Mouse (Mus musculus) liver, adult 2 months (tissue): ENCODE data around the gene Rnf130. TPM values are rescaled to one million over a fixed set of nuclear protein-coding genes. Genes with fewer than 3 reads are reported as not detected.

ENCODE experiments used
- DNase-seq: peaks from one replicate; pipeline ENCODE4 v3.0.0-alpha.2; 2011; ENCODE audit warnings: low read depth, low spot score; ENCODE audit errors: extremely low read depth
- H3K27ac ChIP-seq: fragments of 200-500 bp; replicated peaks from 2 replicates; pipeline ENCODE4 v1.5.1; 2012; ENCODE audit warnings: low read depth, mild to moderate bottlenecking, control low read depth, inconsistent platforms, low read length; ENCODE audit not compliant: insufficient read depth
- H3K27me3 ChIP-seq: fragments of 200-500 bp; 2 replicates; pipeline ENCODE4 v1.6.1; 2012; ENCODE audit warnings: mild to moderate bottlenecking, moderate library complexity, low read length, inconsistent platforms; ENCODE audit not compliant: control insufficient read depth, insufficient read depth
- H3K36me3 ChIP-seq: fragments of 200-500 bp; 2 replicates; pipeline ENCODE4 v1.6.1; 2012; ENCODE audit warnings: low read length, inconsistent platforms; ENCODE audit not compliant: control insufficient read depth, insufficient read depth
- H3K4me1 ChIP-seq: fragments of 200-500 bp; 2 replicates; pipeline ENCODE4 v1.6.1; 2011; ENCODE audit warnings: low read length; ENCODE audit not compliant: control insufficient read depth, insufficient read depth
- H3K4me3 ChIP-seq: fragments of 200-500 bp; 2 replicates; pipeline ENCODE4 v1.5.1; 2011; ENCODE audit warnings: low read depth, mild to moderate bottlenecking, control low read depth, low read length, moderate library complexity; ENCODE audit not compliant: insufficient read depth
- H3K79me2 ChIP-seq: fragments of 200-500 bp; 2 replicates; pipeline ENCODE4 v1.6.1; 2012; ENCODE audit warnings: inconsistent platforms, mild to moderate bottlenecking, low read length, moderate library complexity; ENCODE audit not compliant: control insufficient read depth, insufficient read depth
- H3K9ac ChIP-seq: fragments of 200-500 bp; 2 replicates; pipeline ENCODE4 v1.6.1; 2012; ENCODE audit warnings: low read depth, mild to moderate bottlenecking, control low read depth, inconsistent platforms, low read length
- CTCF ChIP-seq: fragments of 200-500 bp; IDR thresholded peaks from 2 replicates; pipeline ENCODE4 v1.5.1; 2011; ENCODE audit warnings: low read depth, low read length, control low read depth
- POLR2A ChIP-seq: fragments of 200-500 bp; IDR thresholded peaks from 2 replicates; pipeline ENCODE4 v1.6.1; 2011; ENCODE audit warnings: low read length, control low read depth; ENCODE audit not compliant: insufficient read depth; ENCODE audit errors: extremely low read depth
- WGBS: fragments of 180-500 bp; shearing (Covaris S2); methylation state at CpG from one replicate; pipeline ENCODE4 v1.1.7; 2018; 5-methylcytosine and 5-hydroxymethylcytosine counted together
- polyA plus RNA-seq: library from polyadenylated mRNA; depleted of rRNA; stranded (reverse); fragments of >200 nt; gene quantifications from 2 replicates; pipeline ENCODE4 v1.2.3, GENCODE M21; 2012
- total RNA-seq: library from RNA; depleted of rRNA; stranded (reverse); fragments of >200 nt; gene quantifications from 2 replicates; pipeline ENCODE4 v1.2.3, GENCODE M21; 2014

Rnf130 gene
- total and polyA plus RNA-seq, 2 experiments = 66.7 to 111 TPM

DNA sequence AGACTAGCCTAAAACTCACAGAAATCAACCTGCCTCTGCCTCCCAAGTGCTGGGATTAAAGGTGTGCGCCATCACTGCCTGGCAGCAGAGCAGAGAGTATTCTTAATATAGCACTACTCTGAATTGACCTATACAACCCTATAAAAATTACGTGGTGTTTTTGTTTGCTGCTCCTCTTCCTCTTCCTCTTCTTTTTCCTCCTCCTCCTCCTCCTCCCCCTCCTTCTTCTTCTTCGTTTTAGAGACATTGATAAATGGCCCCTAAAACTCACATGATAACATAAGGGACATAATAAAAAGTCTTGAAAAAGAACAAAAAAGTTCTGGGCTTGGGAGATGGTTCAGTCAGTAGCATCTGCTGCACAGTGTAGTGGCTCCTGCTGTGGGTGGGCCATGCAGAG is 16.0 kb downstream of the Rnf130 start:
- Histone ChIP-seq H3K4me3 (no peak overlapping the region), H3K4me1 (peaks cover 18% of the 10 kb centered on the region), H3K79me2 (peaks cover 22% of the 10 kb centered on the region), H3K36me3 (no peaks in the 10 kb centered on the region), H3K27me3 (no peaks in the 10 kb centered on the region), H3K27ac (no peak overlapping the region), H3K9ac (no peak overlapping the region)
- TF ChIP-seq CTCF (no peak), POLR2A (no peak)
- no peak for DNase-seq
- WGBS = 71% methylated on average over 3 of the region's 3 CpGs

GRCm38 (mm10) chr11:50042345-50042997 is 17.3 kb downstream of the Rnf130 start:
- H3K27ac ChIP-seq = peak overlapping the region; percentile 36; the same call in 1 of the 2 replicates
- peaks cover 10% of the 10 kb centered on the region for H3K4me1 ChIP-seq
- no peak for DNase-seq
- H3K79me2 ChIP-seq = peaks cover 25% of the 10 kb centered on the region
- H3K27me3 ChIP-seq = no peaks in the 10 kb centered on the region
- no peaks in the 10 kb centered on the region for H3K36me3 ChIP-seq
- TF ChIP-seq POLR2A = no peak
- no peak for TF ChIP-seq CTCF
- no peak overlapping the region for H3K4me3 ChIP-seq
- 42% methylated on average over 4 of the region's 4 CpGs for WGBS
- no peak overlapping the region for H3K9ac ChIP-seq

- Histone ChIP-seq H3K27ac (no peak overlapping the region), H3K36me3 (no peaks in the 10 kb centered on the region), H3K4me3 (no peak overlapping the region), H3K79me2 (peaks cover 20% of the 10 kb centered on the region), H3K27me3 (no peaks in the 10 kb centered on the region), H3K9ac (no peak overlapping the region), H3K4me1 (peaks cover 5% of the 10 kb centered on the region)
- DNase-seq = no peak
- TF ChIP-seq POLR2A (no peak), CTCF (no peak)
- WGBS = 89% methylated on average over 4 of the region's 4 CpGs
Measured at GRCm38 (mm10) chr11:50044454-50044853, 19.3 kb downstream of the Rnf130 start.

GRCm38 (mm10) chr11:50047610-50048009 is 22.5 kb downstream of the Rnf130 start:
- no peak for DNase-seq
- H3K79me2 ChIP-seq = peaks cover 16% of the 10 kb centered on the region
- H3K27ac ChIP-seq = no peak overlapping the region
- H3K4me3 ChIP-seq = no peak overlapping the region
- no peaks in the 10 kb centered on the region for H3K27me3 ChIP-seq
- no peak overlapping the region for H3K9ac ChIP-seq
- TF ChIP-seq CTCF = no peak
- no peak for TF ChIP-seq POLR2A
- 83% methylated on average over 1 of the region's 1 CpGs for WGBS
- peaks cover 4% of the 10 kb centered on the region; the same call in 1 of the 2 replicates for H3K4me1 ChIP-seq
- no peaks in the 10 kb centered on the region; the same call in 1 of the 2 replicates for H3K36me3 ChIP-seq

DNA sequence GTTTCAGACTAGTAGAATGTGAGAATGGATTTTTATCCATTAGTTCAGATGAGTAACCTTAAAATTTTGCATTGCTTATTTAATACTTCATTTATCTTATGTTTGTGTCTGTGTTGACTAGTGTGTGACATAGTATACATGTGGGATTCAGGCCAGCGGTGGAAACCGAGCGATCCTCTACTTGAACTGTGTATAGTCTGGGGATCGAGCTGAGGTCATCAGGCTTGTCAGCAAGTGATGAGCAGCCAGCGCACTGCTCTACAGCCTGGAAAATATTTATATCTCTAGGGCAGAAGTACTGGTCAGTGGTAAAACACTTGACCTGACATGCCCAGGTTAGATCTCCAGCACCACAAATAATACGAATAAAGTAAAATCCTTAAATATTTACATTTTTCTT is 23.0 kb downstream of the Rnf130 start:
- TF ChIP-seq CTCF = no peak
- TF ChIP-seq POLR2A = no peak
- no peak overlapping the region for H3K9ac ChIP-seq
- peaks cover 16% of the 10 kb centered on the region; the same call in 1 of the 2 replicates for H3K79me2 ChIP-seq
- no peak overlapping the region for H3K27ac ChIP-seq
- no peak overlapping the region for H3K4me3 ChIP-seq
- WGBS = 69% methylated on average over 6 of the region's 6 CpGs
- H3K4me1 ChIP-seq = peaks cover 2% of the 10 kb centered on the region; the same call in 1 of the 2 replicates
- H3K36me3 ChIP-seq = peaks cover 4% of the 10 kb centered on the region
- no peak for DNase-seq
- H3K27me3 ChIP-seq = no peaks in the 10 kb centered on the region

DNA sequence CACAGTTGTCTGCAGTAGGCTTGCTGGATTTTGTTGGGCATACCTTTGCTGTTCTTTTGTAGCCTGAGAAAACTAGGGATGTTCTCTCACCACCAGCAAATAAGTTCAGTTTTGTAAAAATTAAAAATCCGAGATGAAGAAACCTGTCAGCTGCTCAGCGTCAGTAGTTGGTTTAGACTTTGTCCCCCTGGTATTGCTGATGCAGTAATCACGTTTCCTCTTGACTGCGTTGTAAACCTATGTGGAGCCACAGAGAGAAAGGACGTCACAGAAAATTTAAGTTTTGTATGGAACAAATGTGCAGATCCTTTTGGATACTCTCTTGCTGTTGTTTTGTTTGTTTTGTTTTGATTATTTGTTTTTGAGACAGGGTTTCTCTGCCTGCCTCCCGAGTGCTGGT is 25.2 kb downstream of the Rnf130 start:
- Histone ChIP-seq H3K9ac (no peak overlapping the region), H3K79me2 (peaks cover 13% of the 10 kb centered on the region; the same call in 1 of the 2 replicates), H3K36me3 (peaks cover 4% of the 10 kb centered on the region), H3K27me3 (no peaks in the 10 kb centered on the region), H3K4me3 (no peak overlapping the region), H3K4me1 (peaks cover 2% of the 10 kb centered on the region; the same call in 1 of the 2 replicates), H3K27ac (no peak overlapping the region)
- 15% methylated on average over 6 of the region's 6 CpGs for WGBS
- DNase-seq = peak; percentile 71
- no peak for TF ChIP-seq CTCF
- no peak for TF ChIP-seq POLR2A
